Mouse (Mus musculus) G1E (cell line): ENCODE measurements around the gene Copz1.

Source experiments
- CTCF ChIP-seq: IDR thresholded peaks from 2 replicates; pipeline ENCODE4 v1.5.1; 2012; ENCODE audit warnings: low read depth, low read length, inconsistent platforms, mixed read lengths
- GATA1 ChIP-seq: IDR thresholded peaks from 2 replicates; pipeline ENCODE4 v1.6.1; 2012; ENCODE audit warnings: borderline replicate concordance, low read length, inconsistent platforms, mixed read lengths

GRCm38 (mm10) chr15:103304616-103304969 lies 32.1 kb downstream of the Copz1 start:
- TF ChIP-seq CTCF (no peak), GATA1 (no peak)
